Mouse (Mus musculus) intestine, embryonic 16.5 days (tissue): Measurements from ENCODE around the gene Hcls1. TPM values are rescaled to one million over a fixed set of nuclear protein-coding genes. Genes with fewer than 3 reads are reported as not detected.

ENCODE experiments used
- ATAC-seq: fragments of 200-750 bp; cut with Nextera tagmentation; 2 replicates; pipeline ENCODE4 v1.8.0; 2017; ENCODE audit warnings: moderate TSS enrichment, moderate library complexity
- H3K27ac ChIP-seq: fragments of 300-500 bp; sonication (generic); 2 replicates; pipeline ENCODE4 v1.5.1; 2014; ENCODE audit warnings: mild to moderate bottlenecking, low read length
- H3K27me3 ChIP-seq: fragments of 300-500 bp; sonication (generic); replicated peaks from 2 replicates; pipeline ENCODE4 v1.6.1; 2014; ENCODE audit warnings: low read length, control low read depth, mixed read lengths; ENCODE audit not compliant: control insufficient read depth, insufficient read depth
- H3K36me3 ChIP-seq: fragments of 300-500 bp; sonication (generic); 2 replicates; pipeline ENCODE4 v1.6.1; 2014; ENCODE audit warnings: low read length, control low read depth; ENCODE audit not compliant: control insufficient read depth, insufficient read depth
- H3K4me1 ChIP-seq: fragments of 300-500 bp; sonication (generic); 2 replicates; pipeline ENCODE4 v1.6.1; 2014; ENCODE audit warnings: low read length, control low read depth, mixed read lengths; ENCODE audit not compliant: control insufficient read depth, insufficient read depth
- H3K4me2 ChIP-seq: fragments of 300-500 bp; sonication (generic); 2 replicates; pipeline ENCODE4 v1.6.1; 2014; ENCODE audit warnings: low read depth, low read length, control low read depth
- H3K4me3 ChIP-seq: fragments of 300-500 bp; sonication (generic); 2 replicates; pipeline ENCODE4 v1.5.1; 2014; ENCODE audit warnings: mild to moderate bottlenecking, low read length
- H3K9ac ChIP-seq: fragments of 300-500 bp; sonication (generic); 2 replicates; pipeline ENCODE4 v1.6.1; 2014; ENCODE audit warnings: low read depth, low read length
- H3K9me3 ChIP-seq: fragments of 300-500 bp; sonication (generic); 2 replicates; pipeline ENCODE4 v1.6.1; 2016; ENCODE audit warnings: low read length, control low read depth; ENCODE audit not compliant: control insufficient read depth
- WGBS: fragments of 180-500 bp; shearing (Covaris S2); extraction: QIAGEN DNeasy Blood & Tissue Kit; methylation state at CpG from one replicate; pipeline ENCODE4 v1.1.7; 2014; 5-methylcytosine and 5-hydroxymethylcytosine counted together
- polyA plus RNA-seq: library from polyadenylated mRNA; unstranded; fragments of >200 nt; fragmentation: Nextera tagmentation; extraction: Ambion mirVana; gene quantifications from 2 replicates; pipeline ENCODE4 v1.2.1, GENCODE M21; 2015

Gene Hcls1
- polyA plus RNA-seq, 1 experiment from 2014 or later, result 18.2 TPM

GRCm38 (mm10) chr16:36934131-36934840 lies 497 bp upstream of the Hcls1 start:
- H3K9me3 ChIP-seq, result no peaks in the 10 kb centered on the region
- H3K27ac ChIP-seq, result peak overlapping the region; percentile 53
- no peak overlapping the region for H3K4me3 ChIP-seq
- H3K36me3 ChIP-seq, result peaks cover 11% of the 10 kb centered on the region; the same call in 1 of the 2 replicates
- no peak overlapping the region for H3K9ac ChIP-seq
- WGBS, result 39% methylated on average over 6 of the region's 6 CpGs
- no peaks in the 10 kb centered on the region for H3K27me3 ChIP-seq
- no peak overlapping the region for H3K4me2 ChIP-seq
- no peaks in the 10 kb centered on the region for H3K4me1 ChIP-seq
- peak; percentile 90 for ATAC-seq

GRCm38 (mm10) chr16:36935814-36936213 lies 1.0 kb downstream of the Hcls1 start:
- Histone ChIP-seq H3K27ac (no peak overlapping the region), H3K4me2 (no peak overlapping the region), H3K4me3 (no peak overlapping the region), H3K9ac (no peak overlapping the region), H3K27me3 (no peaks in the 10 kb centered on the region), H3K9me3 (no peaks in the 10 kb centered on the region), H3K36me3 (peaks cover 9% of the 10 kb centered on the region; the same call in 1 of the 2 replicates), H3K4me1 (no peaks in the 10 kb centered on the region)
- WGBS, result 82% methylated on average over 3 of the region's 3 CpGs
- ATAC-seq, result no peak

- Histone ChIP-seq H3K27me3 (no peaks in the 10 kb centered on the region), H3K4me3 (no peak overlapping the region), H3K9ac (no peak overlapping the region), H3K27ac (no peak overlapping the region), H3K4me2 (no peak overlapping the region), H3K4me1 (peaks cover 3% of the 10 kb centered on the region; the same call in 1 of the 2 replicates), H3K36me3 (no peaks in the 10 kb centered on the region), H3K9me3 (no peaks in the 10 kb centered on the region)
- ATAC-seq, result no peak
- WGBS, result 60% methylated on average over 6 of the region's 6 CpGs
Observed at GRCm38 (mm10) chr16:36941137-36941727, 6.4 kb downstream of the Hcls1 start.

- Histone ChIP-seq H3K9ac (no peak overlapping the region), H3K9me3 (no peaks in the 10 kb centered on the region), H3K27me3 (no peaks in the 10 kb centered on the region), H3K4me1 (peaks cover 3% of the 10 kb centered on the region; the same call in 1 of the 2 replicates), H3K4me2 (no peak overlapping the region), H3K36me3 (no peaks in the 10 kb centered on the region), H3K27ac (no peak overlapping the region), H3K4me3 (no peak overlapping the region)
- 74% methylated on average over 4 of the region's 4 CpGs for WGBS
- no peak for ATAC-seq
Observed at GRCm38 (mm10) chr16:36941895-36942294, 7.1 kb downstream of the Hcls1 start.

- H3K4me3 ChIP-seq, result no peak overlapping the region
- H3K9ac ChIP-seq, result no peak overlapping the region
- no peaks in the 10 kb centered on the region for H3K36me3 ChIP-seq
- H3K9me3 ChIP-seq, result no peaks in the 10 kb centered on the region
- ATAC-seq, result no peak
- peaks cover 3% of the 10 kb centered on the region; the same call in 1 of the 2 replicates for H3K4me1 ChIP-seq
- H3K27ac ChIP-seq, result no peak overlapping the region
- no peak overlapping the region for H3K4me2 ChIP-seq
- H3K27me3 ChIP-seq, result no peaks in the 10 kb centered on the region
- WGBS, result 81% methylated on average over 3 of the region's 3 CpGs
Observed at GRCm38 (mm10) chr16:36943591-36943990, 8.8 kb downstream of the Hcls1 start.

- 56% methylated on average over 12 of the region's 12 CpGs for WGBS
- H3K4me2 ChIP-seq, result no peak overlapping the region
Observed at GRCm38 (mm10) chr16:36944895-36945424, 10.2 kb downstream of the Hcls1 start.

GRCm38 (mm10) chr16:36946459-36947159 lies 11.8 kb downstream of the Hcls1 start:
- whole genome bisulfite sequencing, result 83% methylated on average over 8 of the region's 8 CpGs
- Histone ChIP-seq H3K27me3 (no peaks in the 10 kb centered on the region), H3K4me3 (no peak overlapping the region), H3K9ac (no peak overlapping the region), H3K4me1 (peaks cover 3% of the 10 kb centered on the region; the same call in 1 of the 2 replicates), H3K9me3 (no peaks in the 10 kb centered on the region), H3K36me3 (no peaks in the 10 kb centered on the region), H3K27ac (no peak overlapping the region), H3K4me2 (no peak overlapping the region)
- ATAC-seq, result no peak

More at GRCm38 (mm10) chr16:36944895-36945424, 10.2 kb downstream of the Hcls1 start:
- H3K4me3 ChIP-seq, result no peak overlapping the region
- H3K4me1 ChIP-seq, result peaks cover 3% of the 10 kb centered on the region; the same call in 1 of the 2 replicates
- no peak overlapping the region for H3K27ac ChIP-seq
- H3K27me3 ChIP-seq, result no peaks in the 10 kb centered on the region
- H3K36me3 ChIP-seq, result no peaks in the 10 kb centered on the region
- no peak overlapping the region for H3K9ac ChIP-seq
- H3K9me3 ChIP-seq, result no peaks in the 10 kb centered on the region
- ATAC-seq, result no peak

- Histone ChIP-seq H3K36me3 (no peaks in the 10 kb centered on the region), H3K27me3 (no peaks in the 10 kb centered on the region), H3K4me1 (no peaks in the 10 kb centered on the region), H3K4me2 (no peak overlapping the region), H3K27ac (no peak overlapping the region), H3K9me3 (no peaks in the 10 kb centered on the region), H3K9ac (no peak overlapping the region), H3K4me3 (no peak overlapping the region)
- ATAC-seq, result no peak
- 64% methylated on average over 4 of the region's 4 CpGs for WGBS
Observed at GRCm38 (mm10) chr16:36947646-36948197, 12.9 kb downstream of the Hcls1 start.
